Comparison of ENCODE assay signal across 20 mouse cellular contexts in genomic region chr11:47952366-47952765, GRCm38 (mm10). TPM values are rescaled to one million over a fixed set of nuclear protein-coding genes. Genes with fewer than 3 reads are reported as not detected.
"Had no signal": no experiment of that assay in that cellular context is flagged by ENCODE, and none has a peak within 500 bp of the region (broad histone marks: within the 10 kb centered on the region; RNA-seq: fewer than 3 reads in every experiment).

No protein-coding gene starts in this region.

- DNase-seq: kidney, postnatal 25 days; layer of hippocampus, adult 9-11 months; liver, postnatal 0 days; lung, embryonic 14.5 days; retina, postnatal 1 day; right cerebral cortex, postnatal 25 days; thymus, adult 18-20 months; thymus, postnatal 36 days had no signal

- H3K27ac ChIP-seq: kidney, postnatal 0 days; layer of hippocampus, adult 2 months; limb, embryonic 12.5 days; limb, embryonic 15.5 days; liver, embryonic 14.5 days; macrophage; midbrain, embryonic 12.5 days; midbrain, embryonic 15.5 days; neural tube, embryonic 13.5 days had no signal

- ATAC-seq: liver, postnatal 0 days; lung, postnatal 0 days; midbrain, embryonic 15.5 days had no signal

- H3K4me3 ChIP-seq: layer of hippocampus, adult 2 months; limb, embryonic 12.5 days; limb, embryonic 15.5 days; midbrain, embryonic 12.5 days; midbrain, embryonic 15.5 days; neural tube, embryonic 13.5 days had no signal

RNA-seq across cellular contexts. Expression of gene Sgcd, which starts 36.4 kb away (rescaled TPM):
- total RNA-seq: megakaryocyte, adult 5-6 weeks; neutrophil, adult 5-6 weeks had no signal
